Mouse (Mus musculus) thymus, adult 2 months (tissue): ENCODE data around the gene Rtl3.

Experiments
- CTCF ChIP-seq: fragments of 200-500 bp; IDR thresholded peaks from 2 replicates; pipeline ENCODE4 v1.5.1; 2012; ENCODE audit warnings: mild to moderate bottlenecking, control low read depth, low read length, moderate library complexity, borderline replicate concordance; ENCODE audit not compliant: control insufficient read depth, poor library complexity, insufficient read depth; ENCODE audit errors: extremely low read depth
- POLR2A ChIP-seq: fragments of 200-500 bp; IDR thresholded peaks from 2 replicates; pipeline ENCODE4 v1.6.1; 2012; ENCODE audit warnings: mild to moderate bottlenecking, low read length, control low read depth, moderate library complexity; ENCODE audit not compliant: control insufficient read depth, poor library complexity, insufficient read depth; ENCODE audit errors: extremely low read depth

DNA sequence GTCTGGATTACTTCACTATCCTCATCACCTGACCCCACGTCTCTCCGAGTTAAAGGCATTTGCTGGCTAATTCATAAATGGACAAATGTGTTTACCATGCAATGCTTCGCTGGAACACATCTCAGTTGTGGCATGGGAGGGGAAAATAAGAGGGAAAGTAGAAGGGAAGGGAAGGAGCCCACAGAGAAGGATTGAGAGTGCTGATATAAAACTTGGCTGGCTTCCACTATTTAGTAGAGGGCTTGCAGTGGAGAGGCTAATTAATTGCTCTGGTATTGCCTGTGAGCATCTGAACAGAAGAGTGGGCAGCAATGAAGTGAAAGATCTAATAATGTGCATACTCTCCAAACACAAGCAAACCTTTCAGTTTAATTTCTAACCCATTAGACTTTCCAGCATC is 31.0 kb upstream of the Rtl3 start:
- no peak for TF ChIP-seq POLR2A
- no peak for TF ChIP-seq CTCF
